Mouse (Mus musculus) lung, adult 2 months (tissue): Measurements from ENCODE around the gene Brd9.

Source experiments
- CTCF ChIP-seq: fragments of 200-500 bp; IDR thresholded peaks from 2 replicates; pipeline ENCODE4 v1.5.1; 2011; ENCODE audit warnings: mild to moderate bottlenecking, low read length, control low read depth; ENCODE audit not compliant: insufficient read depth
- POLR2A ChIP-seq: fragments of 200-500 bp; IDR thresholded peaks from 2 replicates; pipeline ENCODE4 v1.6.1; 2011; ENCODE audit warnings: low read depth, mild to moderate bottlenecking, control low read depth, low read length, borderline replicate concordance; ENCODE audit errors: extremely low read depth

- TF ChIP-seq CTCF = no peak
- no peak for TF ChIP-seq POLR2A
Measured at GRCm38 (mm10) chr13:73944606-73945005, 7.0 kb downstream of the Brd9 start.
